Mouse (Mus musculus): ENCODE results near the gene Eif3b.

Gene Eif3b

DNA sequence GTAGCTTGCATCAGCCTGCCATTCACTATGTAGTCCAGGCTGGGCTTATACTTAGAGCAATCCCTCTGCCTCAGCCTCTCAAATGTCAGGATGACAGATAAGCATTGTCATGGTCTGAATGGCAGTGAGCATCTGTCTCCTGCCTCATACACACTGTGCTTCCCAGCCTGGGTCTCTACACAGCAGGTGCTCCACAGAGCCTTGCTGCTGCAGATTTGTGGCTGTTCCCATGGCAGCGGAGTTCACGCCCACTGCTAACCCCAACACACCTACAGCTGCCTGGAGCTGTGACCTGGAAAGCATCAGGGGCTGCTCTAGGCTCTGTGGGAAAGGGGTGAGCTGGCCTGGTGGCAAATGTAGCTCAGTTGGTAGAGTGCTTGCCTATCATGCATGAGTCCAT is 45.8 kb downstream of the Eif3b start:
- DNase-seq (ENCODE audit: inconsistent age in 2 of 2, low spot score in 1 of 2): no peak

DNA sequence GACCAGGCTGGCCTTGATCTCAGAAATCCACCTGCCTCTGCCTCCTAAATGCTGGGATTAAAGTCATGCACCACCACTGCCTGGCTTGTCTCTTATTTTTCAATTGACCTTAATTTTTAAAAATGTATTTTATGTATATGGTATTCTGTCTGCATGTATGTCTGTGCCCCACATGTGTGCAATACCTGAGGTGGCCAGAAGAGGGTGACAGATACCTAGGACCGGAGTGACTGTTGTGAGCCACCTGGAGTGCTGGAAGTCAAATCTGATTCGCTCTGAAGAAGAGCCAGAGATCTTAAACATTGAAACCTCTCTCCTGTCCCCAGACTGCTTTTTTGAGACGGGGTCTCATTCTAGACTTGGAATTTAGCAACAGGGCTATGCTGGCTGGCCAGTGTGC is 53.2 kb downstream of the Eif3b start:
- DNase-seq (ENCODE audit: inconsistent age in 2 of 2, low spot score in 1 of 2): no peak

DNA sequence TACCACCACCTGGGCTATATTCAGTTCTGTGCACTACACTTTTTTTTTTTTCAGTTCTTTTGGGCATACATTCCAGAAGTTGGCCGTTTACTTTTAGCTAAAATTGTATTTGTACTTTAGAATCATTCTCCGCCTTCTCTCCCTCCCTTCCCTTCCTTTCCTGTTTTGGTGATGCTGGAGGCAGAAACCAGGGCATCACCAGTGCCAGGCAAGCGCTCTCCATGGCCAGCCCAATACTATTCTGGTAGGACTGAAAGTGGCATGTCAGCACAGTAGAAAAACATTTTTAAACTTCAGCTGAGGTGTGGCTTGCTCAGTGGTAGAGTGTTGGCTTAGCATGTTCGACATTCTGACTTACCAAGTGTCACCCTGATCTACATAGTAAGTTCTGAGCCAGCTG is 62.3 kb downstream of the Eif3b start:
- no peak for DNase-seq (ENCODE audit: inconsistent age in 2 of 2, low spot score in 1 of 2)

DNA sequence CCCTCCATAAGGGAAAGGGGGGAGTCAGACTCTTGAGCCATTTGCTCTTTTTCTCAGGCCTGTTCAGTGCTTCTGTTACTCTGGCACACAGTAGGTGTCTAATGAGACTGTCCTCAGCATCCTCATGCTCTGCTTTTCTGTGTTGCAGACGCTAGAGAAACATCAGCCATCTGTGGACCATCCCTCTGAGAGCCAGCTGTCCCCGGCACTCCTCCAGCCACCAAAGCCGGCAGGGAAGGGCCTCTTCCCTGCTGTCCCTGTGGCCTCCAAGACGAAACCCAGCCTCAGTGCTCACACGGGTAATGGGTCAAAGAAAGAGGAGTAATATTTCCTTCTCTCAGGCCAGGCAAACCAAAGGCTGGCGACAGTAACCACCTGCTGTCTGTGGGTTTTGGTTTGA is 72.0 kb downstream of the Eif3b start:
- DNase-seq (ENCODE audit: inconsistent age in 2 of 2, low spot score in 1 of 2): no peak

DNA sequence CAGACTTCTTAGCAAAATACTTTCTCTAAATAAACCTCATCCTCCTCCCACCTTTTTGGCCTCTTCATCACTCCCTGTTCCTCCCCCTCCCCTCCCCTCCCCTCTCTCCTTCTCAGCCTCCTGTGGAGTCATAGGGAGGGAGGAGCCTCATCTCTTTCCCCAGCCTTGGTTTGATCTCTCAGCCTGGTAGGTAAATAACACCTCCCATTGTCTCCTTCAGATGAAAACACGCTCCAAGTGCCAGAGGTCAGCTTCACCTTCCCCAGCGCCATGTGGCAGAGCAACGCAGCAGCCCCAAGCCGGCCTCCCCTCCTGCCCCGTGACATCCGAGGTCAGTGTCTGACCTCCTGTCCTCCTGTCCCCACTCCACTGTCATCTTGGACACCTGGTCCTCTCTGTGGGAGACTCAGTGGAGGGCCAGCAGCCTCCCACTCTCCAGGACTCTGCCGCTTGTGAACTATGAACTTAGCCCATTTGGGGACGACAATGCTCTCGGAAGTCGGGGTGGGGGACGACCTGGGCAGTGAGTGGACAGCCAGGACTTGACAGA is 73.6 kb downstream of the Eif3b start:
- no peak for DNase-seq (ENCODE audit: inconsistent age in 2 of 2, low spot score in 1 of 2)
